Mouse (Mus musculus): Measurements from ENCODE around the gene Mybph. TPM values are rescaled to one million over a fixed set of nuclear protein-coding genes. Genes with fewer than 3 reads are reported as not detected.

Mybph gene
- not detected for polyA plus RNA-seq (2017; shearing (Covaris generic))

GRCm38 (mm10) chr1:134193126-134193525, at the start of gene Mybph:
Gene Mybph (plus strand): TSS chr1:134193448.

DNA sequence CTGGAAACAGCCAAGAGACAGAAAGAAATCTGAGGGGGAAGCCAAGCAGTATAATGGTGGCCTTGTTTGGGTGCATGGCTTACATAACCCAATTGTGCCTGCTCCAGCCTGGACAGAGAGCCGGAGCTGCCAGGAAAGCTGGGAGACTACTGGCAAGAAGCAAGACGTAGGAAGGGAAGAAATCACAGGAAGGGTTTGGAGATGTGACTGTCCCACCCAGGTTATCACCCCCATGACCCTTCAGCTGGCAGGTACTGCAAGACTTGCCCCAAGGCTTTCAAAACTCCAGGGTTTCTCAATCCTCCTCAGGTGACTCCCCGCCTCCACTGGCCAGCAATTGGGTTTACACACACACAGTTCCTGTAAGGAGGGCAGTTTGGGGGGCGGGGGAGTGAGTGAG, 11.2 kb upstream of the Mybph start, which contains the start of gene Chil1:
Chil1 (plus strand) TSS at position 152 of the 400 bp plus-strand sequence.

GRCm38 (mm10) chr1:134235391-134235921, 42.2 kb downstream of the Mybph start, which contains the start of gene Adora1:
Gene Adora1 (minus strand): TSS chr1:134235431.

Other genes with a start within 250 kb of the Mybph start
- gene Fmod, start 156.2 kb upstream of the Mybph start, polyA plus RNA-seq (2017; shearing (Covaris generic)), result not detected
- gene Btg2, start 114.3 kb upstream of the Mybph start, polyA plus RNA-seq (2017; shearing (Covaris generic)), result 250 TPM
- gene Chit1, start 82.2 kb upstream of the Mybph start, polyA plus RNA-seq (2017; shearing (Covaris generic)), result not detected
- not detected for gene Chil1, start 11.3 kb upstream of the Mybph start, polyA plus RNA-seq (2017; shearing (Covaris generic))
- not detected for gene Adora1, start 42.0 kb downstream of the Mybph start, polyA plus RNA-seq (2017; shearing (Covaris generic))
- not detected for gene Myog, start 96.5 kb downstream of the Mybph start, polyA plus RNA-seq (2017; shearing (Covaris generic))
- gene Ppfia4, start 139.5 kb downstream of the Mybph start, polyA plus RNA-seq (2017; shearing (Covaris generic)), result not detected
- gene Tmem183a, start 168.5 kb downstream of the Mybph start, polyA plus RNA-seq (2017; shearing (Covaris generic)), result 134 TPM
- gene 4933406M09Rik, start 192.5 kb downstream of the Mybph start, polyA plus RNA-seq (2017; shearing (Covaris generic)), result not detected
- 19.3 TPM for gene Cyb5r1, start 212.1 kb downstream of the Mybph start, polyA plus RNA-seq (2017; shearing (Covaris generic))
- gene Adipor1, start 221.9 kb downstream of the Mybph start, polyA plus RNA-seq (2017; shearing (Covaris generic)), result 126 TPM

Measured in naive thymus-derived CD4-positive, alpha-beta T cell, adult 5 months (primary cell).